Mouse (Mus musculus): ENCODE data around the gene 9430015G10Rik. TPM values are rescaled to one million over a fixed set of nuclear protein-coding genes. Genes with fewer than 3 reads are reported as not detected.

Gene 9430015G10Rik
- polyA plus RNA-seq, 1 experiment = 22.1 TPM

GRCm38 (mm10) chr4:156096191-156096590 lies 13.6 kb upstream of the 9430015G10Rik start:
- TF ChIP-seq POLR2A (IDR thresholded peaks at IDR 0.05; ENCODE audit: low read depth, low read length) (no peak), CTCF (IDR thresholded peaks at IDR 0.05; ENCODE audit: borderline replicate concordance, insufficient read depth, low read length) (no peak)
- H3K27ac ChIP-seq (ENCODE audit: insufficient read depth, low read length) = no peak overlapping the region

GRCm38 (mm10) chr4:156097770-156098366 lies 11.9 kb upstream of the 9430015G10Rik start:
- H3K4me1 ChIP-seq (ENCODE audit: control insufficient read depth, insufficient read depth, low read length) = no peaks in the 10 kb centered on the region
- no peak overlapping the region for H3K4me3 ChIP-seq (ENCODE audit: insufficient read depth, low read length)
- no peak overlapping the region for H3K27ac ChIP-seq (ENCODE audit: insufficient read depth, low read length)
- TF ChIP-seq POLR2A (IDR thresholded peaks at IDR 0.05; ENCODE audit: low read depth, low read length) = no peak
- no peak for TF ChIP-seq CTCF (IDR thresholded peaks at IDR 0.05; ENCODE audit: borderline replicate concordance, insufficient read depth, low read length)

More at GRCm38 (mm10) chr4:156096191-156096590, 13.6 kb upstream of the 9430015G10Rik start:
- no peak overlapping the region for H3K4me3 ChIP-seq (ENCODE audit: insufficient read depth, low read length)
- no peaks in the 10 kb centered on the region for H3K4me1 ChIP-seq (ENCODE audit: control insufficient read depth, insufficient read depth, low read length)

- H3K4me1 ChIP-seq (ENCODE audit: control insufficient read depth, insufficient read depth, low read length) = no peaks in the 10 kb centered on the region
- no peak overlapping the region for H3K27ac ChIP-seq (ENCODE audit: insufficient read depth, low read length)
- TF ChIP-seq CTCF (IDR thresholded peaks at IDR 0.05; ENCODE audit: borderline replicate concordance, insufficient read depth, low read length) = no peak
- TF ChIP-seq POLR2A (IDR thresholded peaks at IDR 0.05; ENCODE audit: low read depth, low read length) = no peak
- no peak overlapping the region for H3K4me3 ChIP-seq (ENCODE audit: insufficient read depth, low read length)
Measured at GRCm38 (mm10) chr4:156099427-156099826, 10.4 kb upstream of the 9430015G10Rik start.

- H3K4me3 ChIP-seq (ENCODE audit: insufficient read depth, low read length) = no peak overlapping the region
- TF ChIP-seq POLR2A (IDR thresholded peaks at IDR 0.05; ENCODE audit: low read depth, low read length) = no peak
- TF ChIP-seq CTCF (IDR thresholded peaks at IDR 0.05; ENCODE audit: borderline replicate concordance, insufficient read depth, low read length) = no peak
- no peaks in the 10 kb centered on the region for H3K4me1 ChIP-seq (ENCODE audit: control insufficient read depth, insufficient read depth, low read length)
- H3K27ac ChIP-seq (ENCODE audit: insufficient read depth, low read length) = no peak overlapping the region
Measured at GRCm38 (mm10) chr4:156100501-156100900, 9.3 kb upstream of the 9430015G10Rik start.

GRCm38 (mm10) chr4:156101481-156101903 lies 8.3 kb upstream of the 9430015G10Rik start:
- Histone ChIP-seq H3K4me1 (ENCODE audit: control insufficient read depth, insufficient read depth, low read length) (no peaks in the 10 kb centered on the region), H3K4me3 (ENCODE audit: insufficient read depth, low read length) (no peak overlapping the region), H3K27ac (ENCODE audit: insufficient read depth, low read length) (no peak overlapping the region)
- TF ChIP-seq CTCF (IDR thresholded peaks at IDR 0.05; ENCODE audit: borderline replicate concordance, insufficient read depth, low read length) (no peak), POLR2A (IDR thresholded peaks at IDR 0.05; ENCODE audit: low read depth, low read length) (no peak)

GRCm38 (mm10) chr4:156103342-156103741 lies 6.4 kb upstream of the 9430015G10Rik start:
- Histone ChIP-seq H3K4me1 (ENCODE audit: control insufficient read depth, insufficient read depth, low read length) (no peaks in the 10 kb centered on the region), H3K27ac (ENCODE audit: insufficient read depth, low read length) (no peak overlapping the region), H3K4me3 (ENCODE audit: insufficient read depth, low read length) (no peak overlapping the region)
- no peak for TF ChIP-seq POLR2A (IDR thresholded peaks at IDR 0.05; ENCODE audit: low read depth, low read length)
- TF ChIP-seq CTCF (IDR thresholded peaks at IDR 0.05; ENCODE audit: borderline replicate concordance, insufficient read depth, low read length) = no peak

GRCm38 (mm10) chr4:156108606-156109546 lies 906 bp upstream of the 9430015G10Rik start:
- Histone ChIP-seq H3K4me3 (ENCODE audit: insufficient read depth, low read length) (peak overlapping the region; percentile 48), H3K27ac (ENCODE audit: insufficient read depth, low read length) (peak overlapping the region; percentile 35; the same call in 1 of the 2 replicates), H3K4me1 (ENCODE audit: control insufficient read depth, insufficient read depth, low read length) (no peaks in the 10 kb centered on the region; the same call in 1 of the 2 replicates)
- TF ChIP-seq POLR2A (IDR thresholded peaks at IDR 0.05; ENCODE audit: low read depth, low read length) = peak; percentile 22; the same call in 1 of the 2 replicates
- TF ChIP-seq CTCF (IDR thresholded peaks at IDR 0.05; ENCODE audit: borderline replicate concordance, insufficient read depth, low read length) = no peak

- Histone ChIP-seq H3K4me3 (ENCODE audit: insufficient read depth, low read length) (no peak overlapping the region), H3K27ac (ENCODE audit: insufficient read depth, low read length) (no peak overlapping the region), H3K4me1 (ENCODE audit: control insufficient read depth, insufficient read depth, low read length) (peaks cover 3% of the 10 kb centered on the region; the same call in 1 of the 2 replicates)
- no peak for TF ChIP-seq POLR2A (IDR thresholded peaks at IDR 0.05; ENCODE audit: low read depth, low read length)
- TF ChIP-seq CTCF (IDR thresholded peaks at IDR 0.05; ENCODE audit: borderline replicate concordance, insufficient read depth, low read length) = no peak
Measured at GRCm38 (mm10) chr4:156124077-156124476, 14.3 kb downstream of the 9430015G10Rik start.

GRCm38 (mm10) chr4:156125393-156125792 lies 15.6 kb downstream of the 9430015G10Rik start:
- TF ChIP-seq CTCF (IDR thresholded peaks at IDR 0.05; ENCODE audit: borderline replicate concordance, insufficient read depth, low read length) = no peak
- no peak for TF ChIP-seq POLR2A (IDR thresholded peaks at IDR 0.05; ENCODE audit: low read depth, low read length)
- peaks cover 3% of the 10 kb centered on the region; the same call in 1 of the 2 replicates for H3K4me1 ChIP-seq (ENCODE audit: control insufficient read depth, insufficient read depth, low read length)
- H3K27ac ChIP-seq (ENCODE audit: insufficient read depth, low read length) = no peak overlapping the region
- H3K4me3 ChIP-seq (ENCODE audit: insufficient read depth, low read length) = no peak overlapping the region
